Mouse (Mus musculus): ENCODE data around the gene Fam129b.

GRCm38 (mm10) chr2:32968024-32968614, 92.2 kb downstream of the Fam129b start:
- no peak for TF ChIP-seq HCFC1 (IDR thresholded peaks at IDR 0.05; ENCODE audit: borderline replicate concordance, insufficient read depth, low read length)
- TF ChIP-seq ZNF384 (IDR thresholded peaks at IDR 0.05; ENCODE audit: low read depth, low read length) = no peak
- TF ChIP-seq MAFK (IDR thresholded peaks at IDR 0.05; ENCODE audit: insufficient read depth, low read depth, low read length) = no peak
- no peak for TF ChIP-seq ZC3H11A (IDR thresholded peaks at IDR 0.05; ENCODE audit: borderline replicate concordance, low read depth, low read length)
- no peak for TF ChIP-seq CHD2 (IDR thresholded peaks at IDR 0.05; ENCODE audit: low read depth, low read length)
